Mouse (Mus musculus) erythroblast, embryonic 14.5 days (primary cell): Measurements from ENCODE around the gene Cdiptos.

Source experiments
- GATA1 ChIP-seq: IDR thresholded peaks from 2 replicates; pipeline ENCODE4 v1.6.1; 2012; ENCODE audit warnings: low read length, inconsistent platforms, mixed read lengths
- TAL1 ChIP-seq: IDR thresholded peaks from 3 replicates; pipeline ENCODE4 v1.6.1; 2012; ENCODE audit warnings: low read length, inconsistent platforms, mixed read lengths

DNA sequence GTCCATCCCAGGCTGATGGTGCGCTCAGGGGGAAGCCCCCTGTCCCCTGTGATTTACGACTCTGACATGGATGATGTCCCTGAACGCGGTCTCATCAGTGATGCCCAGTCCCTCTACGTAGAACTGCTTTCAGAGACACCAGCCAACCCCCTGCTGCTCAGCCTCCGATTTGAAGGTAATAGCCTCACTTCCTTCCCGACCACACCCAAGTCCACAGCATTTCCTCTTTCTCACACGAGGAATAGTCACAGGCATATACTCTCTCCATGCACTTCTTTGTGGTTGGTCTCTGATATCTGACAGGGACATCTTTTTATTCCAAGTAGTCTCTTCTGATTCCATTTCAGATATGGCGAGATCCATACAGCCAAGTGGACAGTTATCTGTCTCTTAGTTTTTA lies 16.1 kb downstream of the Cdiptos start:
- no peak for TF ChIP-seq TAL1
- TF ChIP-seq GATA1 = no peak
